Mouse (Mus musculus) liver, adult 2 months (tissue): Measurements from ENCODE around the gene Blmh. TPM values are rescaled to one million over a fixed set of nuclear protein-coding genes. Genes with fewer than 3 reads are reported as not detected.

ENCODE experiments used
- DNase-seq: peaks from one replicate; pipeline ENCODE4 v3.0.0-alpha.2; 2011; ENCODE audit warnings: low read depth, low spot score; ENCODE audit errors: extremely low read depth
- H3K27ac ChIP-seq: fragments of 200-500 bp; replicated peaks from 2 replicates; pipeline ENCODE4 v1.5.1; 2012; ENCODE audit warnings: low read depth, mild to moderate bottlenecking, control low read depth, inconsistent platforms, low read length; ENCODE audit not compliant: insufficient read depth
- H3K27me3 ChIP-seq: fragments of 200-500 bp; 2 replicates; pipeline ENCODE4 v1.6.1; 2012; ENCODE audit warnings: mild to moderate bottlenecking, moderate library complexity, low read length, inconsistent platforms; ENCODE audit not compliant: control insufficient read depth, insufficient read depth
- H3K36me3 ChIP-seq: fragments of 200-500 bp; 2 replicates; pipeline ENCODE4 v1.6.1; 2012; ENCODE audit warnings: low read length, inconsistent platforms; ENCODE audit not compliant: control insufficient read depth, insufficient read depth
- H3K4me1 ChIP-seq: fragments of 200-500 bp; 2 replicates; pipeline ENCODE4 v1.6.1; 2011; ENCODE audit warnings: low read length; ENCODE audit not compliant: control insufficient read depth, insufficient read depth
- H3K4me3 ChIP-seq: fragments of 200-500 bp; 2 replicates; pipeline ENCODE4 v1.5.1; 2011; ENCODE audit warnings: low read depth, mild to moderate bottlenecking, control low read depth, low read length, moderate library complexity; ENCODE audit not compliant: insufficient read depth
- H3K79me2 ChIP-seq: fragments of 200-500 bp; 2 replicates; pipeline ENCODE4 v1.6.1; 2012; ENCODE audit warnings: inconsistent platforms, mild to moderate bottlenecking, low read length, moderate library complexity; ENCODE audit not compliant: control insufficient read depth, insufficient read depth
- H3K9ac ChIP-seq: fragments of 200-500 bp; 2 replicates; pipeline ENCODE4 v1.6.1; 2012; ENCODE audit warnings: low read depth, mild to moderate bottlenecking, control low read depth, inconsistent platforms, low read length
- CTCF ChIP-seq: fragments of 200-500 bp; IDR thresholded peaks from 2 replicates; pipeline ENCODE4 v1.5.1; 2011; ENCODE audit warnings: low read depth, low read length, control low read depth
- POLR2A ChIP-seq: fragments of 200-500 bp; IDR thresholded peaks from 2 replicates; pipeline ENCODE4 v1.6.1; 2011; ENCODE audit warnings: low read length, control low read depth; ENCODE audit not compliant: insufficient read depth; ENCODE audit errors: extremely low read depth
- WGBS: fragments of 180-500 bp; shearing (Covaris S2); methylation state at CpG from one replicate; pipeline ENCODE4 v1.1.7; 2018; 5-methylcytosine and 5-hydroxymethylcytosine counted together
- polyA plus RNA-seq: library from polyadenylated mRNA; depleted of rRNA; stranded (reverse); fragments of >200 nt; gene quantifications from 2 replicates; pipeline ENCODE4 v1.2.3, GENCODE M21; 2012
- total RNA-seq: library from RNA; depleted of rRNA; stranded (reverse); fragments of >200 nt; gene quantifications from 2 replicates; pipeline ENCODE4 v1.2.3, GENCODE M21; 2014

Blmh gene
- total and polyA plus RNA-seq, 2 experiments, result 8.6 to 45.8 TPM

GRCm38 (mm10) chr11:76891738-76892349, 32.8 kb upstream of the Blmh start:
- H3K27ac ChIP-seq, result no peak overlapping the region
- WGBS, result 77% methylated on average over 4 of the region's 4 CpGs

GRCm38 (mm10) chr11:76892972-76893371, 31.6 kb upstream of the Blmh start:
- no peak overlapping the region for H3K9ac ChIP-seq
- H3K4me1 ChIP-seq, result peaks cover 2% of the 10 kb centered on the region; the same call in 1 of the 2 replicates
- no peaks in the 10 kb centered on the region for H3K79me2 ChIP-seq
- H3K4me3 ChIP-seq, result no peak overlapping the region
- no peak for DNase-seq
- no peaks in the 10 kb centered on the region for H3K27me3 ChIP-seq
- 65% methylated on average over 3 of the region's 3 CpGs for WGBS
- no peaks in the 10 kb centered on the region for H3K36me3 ChIP-seq
- peak overlapping the region; percentile 12; the same call in 1 of the 2 replicates for H3K27ac ChIP-seq
- TF ChIP-seq POLR2A (no peak), CTCF (no peak)

More at GRCm38 (mm10) chr11:76891738-76892349, 32.8 kb upstream of the Blmh start:
- DNase-seq, result no peak
- no peaks in the 10 kb centered on the region for H3K4me1 ChIP-seq
- no peak for TF ChIP-seq CTCF
- TF ChIP-seq POLR2A, result no peak
- H3K36me3 ChIP-seq, result no peaks in the 10 kb centered on the region
- H3K4me3 ChIP-seq, result no peak overlapping the region
- H3K79me2 ChIP-seq, result no peaks in the 10 kb centered on the region
- no peaks in the 10 kb centered on the region for H3K27me3 ChIP-seq
- H3K9ac ChIP-seq, result no peak overlapping the region

- no peak for DNase-seq
- H3K9ac ChIP-seq, result no peak overlapping the region
- H3K27me3 ChIP-seq, result no peaks in the 10 kb centered on the region
- H3K79me2 ChIP-seq, result no peaks in the 10 kb centered on the region
- 22% methylated on average over 4 of the region's 4 CpGs for WGBS
- TF ChIP-seq CTCF, result no peak
- TF ChIP-seq POLR2A, result no peak
- H3K4me3 ChIP-seq, result no peak overlapping the region
- H3K4me1 ChIP-seq, result peaks cover 7% of the 10 kb centered on the region
- H3K27ac ChIP-seq, result peak overlapping the region; percentile 6
- no peaks in the 10 kb centered on the region for H3K36me3 ChIP-seq
These were observed 31.0 kb upstream of the Blmh start for GRCm38 (mm10) chr11:76893570-76893969.

GRCm38 (mm10) chr11:76894240-76894639, 30.4 kb upstream of the Blmh start:
- H3K79me2 ChIP-seq, result no peaks in the 10 kb centered on the region
- H3K9ac ChIP-seq, result no peak overlapping the region
- H3K4me1 ChIP-seq, result peaks cover 7% of the 10 kb centered on the region
- H3K27ac ChIP-seq, result peak overlapping the region; percentile 6
- H3K27me3 ChIP-seq, result no peaks in the 10 kb centered on the region
- 33% methylated on average over 5 of the region's 5 CpGs for WGBS
- TF ChIP-seq POLR2A, result no peak
- TF ChIP-seq CTCF, result peak; percentile 63
- H3K4me3 ChIP-seq, result no peak overlapping the region
- H3K36me3 ChIP-seq, result no peaks in the 10 kb centered on the region
- peak; percentile 53 for DNase-seq

GRCm38 (mm10) chr11:76896360-76896759, 28.2 kb upstream of the Blmh start:
- Histone ChIP-seq H3K36me3 (no peaks in the 10 kb centered on the region), H3K27ac (no peak overlapping the region)
- no peak for DNase-seq

GRCm38 (mm10) chr11:76897126-76897525, 27.5 kb upstream of the Blmh start:
- Histone ChIP-seq H3K36me3 (no peaks in the 10 kb centered on the region), H3K4me1 (peaks cover 10% of the 10 kb centered on the region), H3K9ac (no peak overlapping the region), H3K27me3 (no peaks in the 10 kb centered on the region), H3K79me2 (no peaks in the 10 kb centered on the region), H3K27ac (no peak overlapping the region), H3K4me3 (no peak overlapping the region)
- no peak for TF ChIP-seq CTCF
- TF ChIP-seq POLR2A, result no peak
- 79% methylated on average over 1 of the region's 1 CpGs for WGBS
- DNase-seq, result no peak

More at GRCm38 (mm10) chr11:76896360-76896759, 28.2 kb upstream of the Blmh start:
- H3K79me2 ChIP-seq, result no peaks in the 10 kb centered on the region
- no peak overlapping the region for H3K4me3 ChIP-seq
- no peaks in the 10 kb centered on the region for H3K27me3 ChIP-seq
- WGBS, result 55% methylated on average over 6 of the region's 6 CpGs
- peaks cover 10% of the 10 kb centered on the region for H3K4me1 ChIP-seq
- TF ChIP-seq CTCF (no peak), POLR2A (no peak)
- H3K9ac ChIP-seq, result no peak overlapping the region
